Mouse (Mus musculus) brain, embryonic 14.5 days (tissue): ENCODE results near the gene Tst.

Experiments used
- CTCF ChIP-seq: fragments of 200-500 bp; IDR thresholded peaks from 2 replicates; pipeline ENCODE4 v1.5.1; 2012; ENCODE audit warnings: inconsistent platforms, mild to moderate bottlenecking, moderate library complexity, borderline replicate concordance; ENCODE audit not compliant: insufficient read depth, insufficient read length; ENCODE audit errors: extremely low read depth
- POLR2A ChIP-seq: fragments of 200-500 bp; IDR thresholded peaks from 2 replicates; pipeline ENCODE4 v1.6.1; 2012; ENCODE audit warnings: mild to moderate bottlenecking, inconsistent platforms, borderline replicate concordance; ENCODE audit not compliant: poor library complexity, insufficient read depth, insufficient read length, severe bottlenecking; ENCODE audit errors: extremely low read depth

DNA sequence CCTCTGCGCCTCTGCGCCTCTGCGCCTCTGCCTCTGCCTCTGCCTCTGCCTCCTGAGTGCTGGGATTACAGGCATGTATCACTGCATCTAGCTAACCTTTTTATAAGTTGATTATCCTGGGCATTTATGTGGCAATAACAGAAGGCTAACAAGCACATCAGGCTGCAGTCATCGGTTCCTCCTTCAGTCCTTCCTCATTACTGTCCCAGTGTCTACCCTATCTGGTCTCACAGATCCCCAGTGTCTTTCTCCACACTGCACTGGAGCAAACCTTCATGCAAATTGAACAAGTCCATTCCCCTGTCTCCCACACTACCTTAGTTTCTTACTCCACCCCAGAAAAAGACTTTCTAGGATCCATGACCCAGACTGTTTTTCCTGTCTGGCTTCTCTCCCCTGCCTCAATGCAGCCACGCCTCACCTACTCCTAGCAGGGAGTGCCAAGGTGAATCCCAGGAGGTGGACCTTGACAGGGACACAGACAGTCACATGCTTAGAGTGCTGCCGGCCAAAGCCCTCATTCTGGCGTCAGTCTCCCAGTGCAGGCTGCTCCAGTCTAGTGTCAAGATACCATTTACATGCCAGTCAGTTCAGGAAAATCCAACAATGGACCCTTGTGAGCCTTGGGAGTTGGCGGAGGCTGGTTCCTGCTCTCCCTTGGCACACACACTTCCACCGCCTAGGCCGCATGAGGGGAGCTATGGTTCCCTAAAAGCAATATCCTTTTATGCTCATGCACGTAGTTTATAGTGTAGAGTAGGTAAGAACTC, 22.1 kb downstream of the Tst start:
- no peak for TF ChIP-seq CTCF
- TF ChIP-seq POLR2A, result no peak
